Mouse (Mus musculus) spleen, adult 10 weeks (tissue): ENCODE data around the gene Clns1a. TPM values are rescaled to one million over a fixed set of nuclear protein-coding genes. Genes with fewer than 3 reads are reported as not detected.

Source experiments
- polyA plus RNA-seq: library from polyadenylated mRNA; stranded (reverse); fragments of 350-450 nt; fragmentation: Illumina TruSeq; extraction: RNeasy Lipid Tissue Mini Kit (QIAGEN cat#74804); gene quantifications from one replicate; pipeline ENCODE4 v1.2.3, GENCODE M21; 2015; ENCODE audit warnings: low replicate concordance; ENCODE audit not compliant: insufficient read depth

Clns1a gene
- 83.9 TPM for polyA plus RNA-seq

DNA sequence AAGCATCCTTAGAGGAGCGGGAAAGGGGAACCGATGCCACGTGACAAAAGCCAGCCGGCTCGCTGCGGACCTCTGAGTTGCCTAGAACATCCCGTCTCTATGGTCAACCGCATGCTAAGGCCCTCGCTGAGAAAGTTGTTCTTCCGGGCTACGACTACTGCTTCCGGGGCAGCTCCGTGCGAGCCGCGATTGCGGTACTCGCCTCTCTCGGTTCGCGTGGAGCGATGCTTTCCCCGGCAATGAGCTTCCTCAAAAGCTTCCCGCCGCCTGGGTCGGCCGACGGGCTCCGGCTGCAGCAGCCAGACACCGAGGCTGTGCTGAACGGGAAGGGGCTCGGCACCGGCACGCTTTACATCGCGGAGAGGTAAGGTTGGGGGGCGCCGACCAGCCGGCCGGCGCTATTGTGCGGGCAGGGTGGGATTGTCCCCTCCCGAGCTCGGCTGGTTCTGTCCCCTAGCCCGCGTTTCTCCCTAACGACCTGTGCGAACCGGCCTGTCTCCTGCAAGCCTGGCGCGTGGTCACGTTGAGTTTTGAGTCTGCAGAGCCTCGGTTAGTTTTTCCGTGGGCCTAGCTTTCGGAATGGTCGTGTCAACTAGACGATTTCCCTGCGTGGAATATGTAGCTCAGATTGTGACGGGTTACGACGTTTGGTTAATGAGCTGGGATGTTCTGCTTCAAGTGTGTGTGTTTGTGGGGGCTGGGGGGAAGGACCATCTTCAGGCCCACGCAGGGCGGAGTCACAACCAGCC lies at the start of gene Clns1a:
Gene Clns1a, plus strand, starts transcription at position 129 of the 749 bp plus-strand sequence.

DNA sequence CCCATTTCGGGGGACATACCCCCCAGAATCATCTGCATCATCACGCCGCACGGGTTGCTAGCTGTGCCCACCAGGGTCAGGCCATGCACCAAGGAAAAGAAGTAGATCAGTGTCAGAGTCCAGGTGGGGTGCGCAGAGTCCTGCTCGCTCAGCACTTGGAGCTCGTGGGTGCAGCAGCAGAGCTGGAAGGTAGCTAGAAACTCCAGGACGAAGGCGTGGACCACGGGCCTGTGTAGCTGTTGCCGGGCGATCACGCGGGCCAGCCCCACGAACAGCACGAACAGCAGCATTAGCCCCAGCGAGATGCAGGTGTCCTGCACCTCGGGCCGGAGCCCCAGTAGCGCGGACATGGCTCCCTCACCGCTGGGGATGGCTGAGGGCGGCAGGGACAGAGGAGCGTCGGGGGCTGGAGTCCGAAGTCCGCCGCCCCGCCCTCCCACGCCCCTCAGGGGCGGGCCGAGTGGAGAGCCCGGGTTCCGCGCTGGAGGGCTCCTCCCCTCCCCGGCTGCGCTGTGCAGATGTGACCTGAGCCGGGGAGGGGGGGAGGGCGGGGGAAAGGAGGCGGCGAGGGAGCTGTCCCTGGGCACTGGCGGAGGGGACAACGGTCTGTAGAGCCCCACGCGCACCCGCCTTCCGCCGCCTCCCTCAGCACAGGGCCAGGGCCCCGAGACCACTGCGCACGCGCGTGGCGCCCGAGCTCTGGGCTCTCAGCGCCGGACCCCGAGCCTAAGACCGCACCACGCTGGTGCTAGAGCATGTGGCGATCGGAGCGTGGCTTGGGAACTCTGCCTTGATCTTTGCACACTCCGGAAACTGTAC lies 41.4 kb downstream of the Clns1a start, which contains the start of gene Aqp11:
Gene Aqp11, minus strand, starts transcription at position 652 of the 819 bp plus-strand sequence.

Other genes with a start within 250 kb of the Clns1a start
- gene Kctd14, start 245.3 kb upstream of the Clns1a start, polyA plus RNA-seq: 19.6 TPM
- 63.9 TPM for gene Ints4, start 215.7 kb upstream of the Clns1a start, polyA plus RNA-seq
- gene Aamdc, start 117.1 kb upstream of the Clns1a start, polyA plus RNA-seq: 18.8 TPM
- 35.5 TPM for gene Rsf1, start 116.7 kb upstream of the Clns1a start, polyA plus RNA-seq
- gene Aqp11, start 41.7 kb downstream of the Clns1a start, polyA plus RNA-seq: 0.25 TPM
- 37.2 TPM for gene Pak1, start 91.9 kb downstream of the Clns1a start, polyA plus RNA-seq
- gene Gdpd4, start 223.3 kb downstream of the Clns1a start, polyA plus RNA-seq: not detected